8 mouse cellular contexts compared by ENCODE assay signal in genomic region chr3:88296110-88296560, GRCm38 (mm10). TPM values are rescaled to one million over a fixed set of nuclear protein-coding genes. Genes with fewer than 3 reads are reported as not detected.
A peak's percentile ranks its signal among the peaks of the same experiment; 100 is the strongest.
DNase-seq lines count a peak whose midpoint lies in the region; ATAC-seq and TF ChIP-seq lines count a peak whose summit lies in the region.

No protein-coding gene starts in this region.

- peak overlapping the region; percentile 67 for H3K4me2 ChIP-seq in heart, embryonic 16.5 days (ENCODE audit: low read depth, low read length)
- peak overlapping the region; percentile 85 for H3K4me2 ChIP-seq in forebrain, embryonic 12.5 days
- peak overlapping the region; percentile 91 for H3K4me2 ChIP-seq in liver, embryonic 16.5 days (ENCODE audit: low read depth, low read length)

- in situ Hi-C loops in ES-E14 (cut with MboI; ENCODE audit: low sequenced_read_pairs in 2 of 2, unreplicated experiment in 2 of 2): loop anchor here in 1 of 2 experiments (5.0 kb wide), 1 partner anchor 41 kb away; the partner anchor contains the start of genes Smg5 and Tmem79

- H3K9ac ChIP-seq in heart, embryonic 16.5 days (ENCODE audit: low read length): peak overlapping the region; percentile 78
- H3K9ac ChIP-seq in ES-E14 (ENCODE audit: insufficient read depth, low read depth, low read length, poor library complexity, severe bottlenecking): peak overlapping the region; percentile 84
- peak overlapping the region; percentile 61 for H3K9ac ChIP-seq in forebrain, embryonic 12.5 days
- peak overlapping the region; percentile 73 for H3K9ac ChIP-seq in liver, embryonic 16.5 days (ENCODE audit: low read depth, low read length)

- H3K27ac ChIP-seq in heart, embryonic 16.5 days (ENCODE audit: low read length): peak overlapping the region; percentile 91
- H3K27ac ChIP-seq in ES-E14 (ENCODE audit: insufficient read depth, low read depth, low read length, poor library complexity, severe bottlenecking): peak overlapping the region; percentile 69; the same call in 1 of the 2 replicates
- H3K27ac ChIP-seq in forebrain, embryonic 12.5 days: peak overlapping the region; percentile 90
- peak overlapping the region; percentile 95 for H3K27ac ChIP-seq in liver, embryonic 16.5 days (ENCODE audit: low read length)

- H3K4me3 ChIP-seq in heart, embryonic 16.5 days (ENCODE audit: low read length): peak overlapping the region; percentile 94
- peak overlapping the region; percentile 70 to 76 for H3K4me3 ChIP-seq in ES-E14 (ENCODE audit: insufficient read depth in 1 of 2, low read depth in 1 of 2, low read length in 2 of 2, poor library complexity in 1 of 2, severe bottlenecking in 1 of 2)
- H3K4me3 ChIP-seq in forebrain, embryonic 12.5 days (replicated peaks): peak overlapping the region; percentile 78
- H3K4me3 ChIP-seq in liver, embryonic 16.5 days (ENCODE audit: low read depth, low read length): peak overlapping the region; percentile 80

- H3K36me3 ChIP-seq in heart, embryonic 16.5 days (ENCODE audit: control insufficient read depth, insufficient read depth): peaks cover 16% of the 10 kb centered on the region
- peaks cover 14% of the 10 kb centered on the region for H3K36me3 ChIP-seq in ES-E14 (ENCODE audit: control insufficient read depth, insufficient read depth, low read length, poor library complexity, severe bottlenecking)
- H3K36me3 ChIP-seq in forebrain, embryonic 12.5 days (replicated peaks): peaks cover 21% of the 10 kb centered on the region
- peaks cover 14% of the 10 kb centered on the region for H3K36me3 ChIP-seq in liver, embryonic 16.5 days (ENCODE audit: control insufficient read depth, insufficient read depth)

- WGBS in heart, embryonic 16.5 days: under 1% methylated on average over 12 of the region's 12 CpGs
- under 1% methylated on average over 12 of the region's 12 CpGs for WGBS in forebrain, embryonic 12.5 days
- WGBS in liver, embryonic 16.5 days (ENCODE audit: insufficient replicate concordance): under 1% methylated on average over 12 of the region's 12 CpGs

- DNase-seq in heart, adult 18-20 months: no peak
- DNase-seq in ES-E14 (ENCODE audit: low read depth, low spot score): no peak
- no peak for DNase-seq in embryo, embryonic 9.5 days (ENCODE audit: extremely low spot score)
- no peak for DNase-seq in embryo, embryonic 10.5 days (ENCODE audit: low spot score)
- no peak for DNase-seq in layer of hippocampus, adult 9-11 months

- H3K4me1 ChIP-seq in heart, embryonic 16.5 days (ENCODE audit: control insufficient read depth, insufficient read depth, low read length): peaks cover 15% of the 10 kb centered on the region
- peaks cover 3 to 5% of the 10 kb centered on the region in 2 experiments; a peak in 3 of 4 replicates for H3K4me1 ChIP-seq in ES-E14 (ENCODE audit: control insufficient read depth in 2 of 2, insufficient read depth in 2 of 2, low read length in 2 of 2, poor library complexity in 1 of 2)
- H3K4me1 ChIP-seq in forebrain, embryonic 12.5 days: peaks cover 18% of the 10 kb centered on the region
- peaks cover 15% of the 10 kb centered on the region for H3K4me1 ChIP-seq in liver, embryonic 16.5 days (ENCODE audit: control insufficient read depth, low read depth, low read length)

- no peaks in the 10 kb centered on the region for H3K27me3 ChIP-seq in heart, embryonic 16.5 days (ENCODE audit: control insufficient read depth, insufficient read depth, low read length)
- no peaks in the 10 kb centered on the region for H3K27me3 ChIP-seq in forebrain, embryonic 12.5 days
- H3K27me3 ChIP-seq in liver, embryonic 16.5 days (ENCODE audit: control insufficient read depth, insufficient read depth, low read depth, low read length): no peaks in the 10 kb centered on the region

- ATAC-seq in heart, embryonic 16.5 days (replicated peaks; ENCODE audit: extremely low read depth, insufficient read depth, low FRiP score): no peak
- ATAC-seq in forebrain, embryonic 12.5 days (ENCODE audit: low FRiP score): peak; percentile 43
- no peak for ATAC-seq in liver, embryonic 16.5 days (ENCODE audit: low read depth)

- H3K9me3 ChIP-seq in heart, embryonic 16.5 days (replicated peaks; ENCODE audit: control insufficient read depth, low read length): no peaks in the 10 kb centered on the region
- no peaks in the 10 kb centered on the region for H3K9me3 ChIP-seq in ES-E14 (ENCODE audit: control insufficient read depth, insufficient read depth, low read depth, low read length)
- no peaks in the 10 kb centered on the region for H3K9me3 ChIP-seq in forebrain, embryonic 12.5 days
- no peaks in the 10 kb centered on the region for H3K9me3 ChIP-seq in liver, embryonic 16.5 days (replicated peaks; ENCODE audit: control insufficient read depth, low read length)

TF ChIP-seq in ES-E14, 5 proteins besides CTCF, POLR2A, EP300 and RAD21:
- no peak for TF ChIP-seq CHD2 (IDR thresholded peaks at IDR 0.05; ENCODE audit: low read depth, low read length)
- no peak for TF ChIP-seq ZC3H11A (IDR thresholded peaks at IDR 0.05; ENCODE audit: borderline replicate concordance, low read depth, low read length)
- no peak for TF ChIP-seq ZNF384 (IDR thresholded peaks at IDR 0.05; ENCODE audit: low read depth, low read length)
- no peak for TF ChIP-seq MAFK (IDR thresholded peaks at IDR 0.05; ENCODE audit: insufficient read depth, low read depth, low read length)
- no peak for TF ChIP-seq HCFC1 (IDR thresholded peaks at IDR 0.05; ENCODE audit: borderline replicate concordance, insufficient read depth, low read length)
TF ChIP-seq in ES-E14: peak in this region for 0.

RNA-seq across cellular contexts. Expression of gene Tsacc, which starts 0.7 kb away (rescaled TPM):
- 13.4 and 16.1 TPM in 2 replicates for polyA plus RNA-seq in heart, embryonic 16.5 days (2015; fragmentation: Nextera tagmentation; extraction: Ambion mirVana)
- 1 to 10 TPM; 6.7 to 7.3 TPM for total RNA-seq in heart, adult 18-20 months (2021)
- total RNA-seq in ES-E14 (2012; rRNA removed): 8.4 and 16.7 TPM in 2 replicates
- 11.4 and 11.7 TPM in 2 replicates for polyA plus RNA-seq in forebrain, embryonic 12.5 days (2016; fragmentation: Nextera tagmentation; extraction: Ambion mirVana)
- polyA plus RNA-seq in liver, embryonic 16.5 days (2015; fragmentation: Nextera tagmentation; extraction: Ambion mirVana): 4.1 and 4.7 TPM in 2 replicates

RNA-seq across cellular contexts. Expression of gene Cct3, which starts 0.8 kb away (rescaled TPM):
- 383 and 394 TPM in 2 replicates for polyA plus RNA-seq in heart, embryonic 16.5 days (2015; fragmentation: Nextera tagmentation; extraction: Ambion mirVana)
- 100 to 1,000 TPM; 184 to 197 TPM for total RNA-seq in heart, adult 18-20 months (2021)
- total RNA-seq in ES-E14 (2012; rRNA removed): 793 and 920 TPM in 2 replicates
- 627 and 646 TPM in 2 replicates for polyA plus RNA-seq in forebrain, embryonic 12.5 days (2016; fragmentation: Nextera tagmentation; extraction: Ambion mirVana)
- polyA plus RNA-seq in liver, embryonic 16.5 days (2015; fragmentation: Nextera tagmentation; extraction: Ambion mirVana): 213 and 227 TPM in 2 replicates

RNA-seq across cellular contexts. Expression of gene Gm38392, which starts 9.1 kb away (rescaled TPM):
- 0.19 TPM in 1 of 2 replicates, not detected in the other for polyA plus RNA-seq in heart, embryonic 16.5 days (2015; fragmentation: Nextera tagmentation; extraction: Ambion mirVana)
- under 1 TPM; 0.30 to 0.33 TPM for total RNA-seq in heart, adult 18-20 months (2021)
- 2.4 and 2.9 TPM in 2 replicates for total RNA-seq in ES-E14 (2012; rRNA removed)
- 0.31 TPM in 1 of 2 replicates, not detected in the other for polyA plus RNA-seq in forebrain, embryonic 12.5 days (2016; fragmentation: Nextera tagmentation; extraction: Ambion mirVana)
- 0.35 TPM in 1 of 2 replicates, not detected in the other for polyA plus RNA-seq in liver, embryonic 16.5 days (2015; fragmentation: Nextera tagmentation; extraction: Ambion mirVana)

RNA-seq across cellular contexts. Expression of gene Glmp, which starts 28.7 kb away (rescaled TPM):
- polyA plus RNA-seq in heart, embryonic 16.5 days (2015; fragmentation: Nextera tagmentation; extraction: Ambion mirVana): 142 and 149 TPM in 2 replicates
- 10 to 100 TPM; 67.8 to 84.2 TPM for total RNA-seq in heart, adult 18-20 months (2021)
- total RNA-seq in ES-E14 (2012; rRNA removed): 147 and 226 TPM in 2 replicates
- polyA plus RNA-seq in forebrain, embryonic 12.5 days (2016; fragmentation: Nextera tagmentation; extraction: Ambion mirVana): 86.7 and 87.5 TPM in 2 replicates
- 97.1 and 97.9 TPM in 2 replicates for polyA plus RNA-seq in liver, embryonic 16.5 days (2015; fragmentation: Nextera tagmentation; extraction: Ambion mirVana)

RNA-seq across cellular contexts. Expression of gene Tmem79, which starts 39.8 kb away (rescaled TPM):
- polyA plus RNA-seq in heart, embryonic 16.5 days (2015; fragmentation: Nextera tagmentation; extraction: Ambion mirVana): 1.7 and 2.6 TPM in 2 replicates
- total RNA-seq in heart, adult 18-20 months (2021): 1 to 10 TPM; 1.4 to 4.3 TPM
- total RNA-seq in ES-E14 (2012; rRNA removed): 24.3 and 39.5 TPM in 2 replicates
- polyA plus RNA-seq in forebrain, embryonic 12.5 days (2016; fragmentation: Nextera tagmentation; extraction: Ambion mirVana): 1.9 and 3.3 TPM in 2 replicates
- 1.0 and 1.4 TPM in 2 replicates for polyA plus RNA-seq in liver, embryonic 16.5 days (2015; fragmentation: Nextera tagmentation; extraction: Ambion mirVana)
